Mouse (Mus musculus) cortical plate, adult 2 months (tissue): ENCODE measurements at regions not wholly inside any gene's neighbourhood (a gene's known extent, or its start where the extent isn't known, plus 50 kb on each side); places are given as distances from the start of the nearest gene placed in this dataset.

Experiments used
- CTCF ChIP-seq: fragments of 200-500 bp; IDR thresholded peaks from 2 replicates; pipeline ENCODE4 v1.5.1; 2011; ENCODE audit warnings: mild to moderate bottlenecking, control low read depth, low read length; ENCODE audit not compliant: insufficient read depth; ENCODE audit errors: extremely low read depth
- POLR2A ChIP-seq: fragments of 200-500 bp; IDR thresholded peaks from 2 replicates; pipeline ENCODE4 v1.6.1; 2011; ENCODE audit warnings: mild to moderate bottlenecking, low read length, control low read depth; ENCODE audit not compliant: insufficient read depth; ENCODE audit errors: extremely low read depth

GRCm38 (mm10) chr6:67107517-67107916, 70.3 kb upstream of the Gadd45a start:
- TF ChIP-seq CTCF = no peak
- TF ChIP-seq POLR2A = no peak
